Mouse (Mus musculus) MEL (cell line): ENCODE results near the gene Serinc2. TPM values are rescaled to one million over a fixed set of nuclear protein-coding genes. Genes with fewer than 3 reads are reported as not detected.

ENCODE experiments used
- DNase-seq: peaks from one replicate; pipeline ENCODE4 v3.0.0; 2011; ENCODE audit warnings: low read depth, low spot score
- H3K27ac ChIP-seq: 2 replicates; pipeline ENCODE4 v1.5.1; 2012; ENCODE audit warnings: low read depth, mild to moderate bottlenecking, control low read depth, low read length, moderate library complexity; ENCODE audit not compliant: control insufficient read depth
- H3K27me3 ChIP-seq, 2 experiments: fragments of 150-350 bp in 1 of 2; sonication (generic) in 1 of 2; 2 replicates each; pipeline ENCODE4 v1.6.1; 2012; ENCODE audit warnings: low read length in 2 of 2, mild to moderate bottlenecking in 2 of 2, improper control_type of control experiment in 1 of 2, moderate library complexity in 1 of 2; ENCODE audit not compliant: insufficient read depth in 2 of 2, control insufficient read depth in 1 of 2
- H3K36me3 ChIP-seq, 2 experiments: 2 replicates each; pipeline ENCODE4 v1.6.1; 2012 to 2014; ENCODE audit warnings: low read length in 2 of 2, improper control_type of control experiment in 1 of 2, inconsistent platforms in 1 of 2, mild to moderate bottlenecking in 1 of 2; ENCODE audit not compliant: insufficient read depth in 2 of 2, control insufficient read depth in 1 of 2
- H3K4me1 ChIP-seq, 2 experiments: fragments of 150-350 bp in 1 of 2; sonication (generic) in 1 of 2; 2 replicates each; pipeline ENCODE4 v1.6.1; 2012; ENCODE audit warnings: low read length in 2 of 2, improper control_type of control experiment in 1 of 2, mild to moderate bottlenecking in 1 of 2; ENCODE audit not compliant: insufficient read depth in 2 of 2, control insufficient read depth in 1 of 2
- H3K4me3 ChIP-seq, 2 experiments: fragments of 150-350 bp in 1 of 2; sonication (generic) in 1 of 2; 2 replicates each; pipeline ENCODE4 v1.5.1; 2012; ENCODE audit warnings: low read depth in 2 of 2, low read length in 2 of 2, mild to moderate bottlenecking in 2 of 2, moderate library complexity in 2 of 2, control low read depth in 1 of 2, improper control_type of control experiment in 1 of 2; ENCODE audit not compliant: control insufficient read depth in 1 of 2, insufficient read depth in 1 of 2
- H3K79me2 ChIP-seq: 2 replicates; pipeline ENCODE4 v1.6.1; 2012; ENCODE audit warnings: mild to moderate bottlenecking, low read length, moderate library complexity; ENCODE audit not compliant: control insufficient read depth, poor library complexity, insufficient read depth
- H3K9ac ChIP-seq: 2 replicates; pipeline ENCODE4 v1.6.1; 2012; ENCODE audit warnings: low read depth, mild to moderate bottlenecking, control low read depth, low read length, moderate library complexity; ENCODE audit not compliant: control insufficient read depth, poor library complexity, severe bottlenecking
- H3K9me3 ChIP-seq: fragments of 150-350 bp; sonication (generic); replicated peaks from 2 replicates; pipeline ENCODE4 v1.6.1; 2012; ENCODE audit warnings: mild to moderate bottlenecking, low read length, improper control_type of control experiment, moderate library complexity; ENCODE audit not compliant: insufficient read depth
- BHLHE40 ChIP-seq: IDR thresholded peaks from 2 replicates; pipeline ENCODE4 v1.6.1; 2012; ENCODE audit warnings: low read depth, mild to moderate bottlenecking, inconsistent platforms, low read length, improper control_type of control experiment, borderline replicate concordance
- CTCF ChIP-seq, 3 experiments: IDR thresholded peaks in 2 of 3; conservative IDR thresholded peaks in 1 of 3; 2 replicates each; pipeline ENCODE4 v1.5.1; 2011 to 2012; ENCODE audit warnings: low read length in 3 of 3, low read depth in 2 of 3, mild to moderate bottlenecking in 2 of 3, improper control_type of control experiment in 1 of 3, inconsistent platforms in 1 of 3, mixed read lengths in 1 of 3, moderate library complexity in 1 of 3; ENCODE audit not compliant: control insufficient read depth in 1 of 3, insufficient read depth in 1 of 3, poor library complexity in 1 of 3, severe bottlenecking in 1 of 3
- ELF1 ChIP-seq: IDR thresholded peaks from 2 replicates; pipeline ENCODE4 v1.6.1; 2014; ENCODE audit warnings: low read depth, mild to moderate bottlenecking, inconsistent platforms, low read length, improper control_type of control experiment, moderate library complexity
- ETS1 ChIP-seq: IDR thresholded peaks from 2 replicates; pipeline ENCODE4 v1.6.1; 2012; ENCODE audit warnings: low read depth, mild to moderate bottlenecking, inconsistent platforms, low read length, improper control_type of control experiment, moderate library complexity
- GATA1 ChIP-seq: IDR thresholded peaks from 2 replicates; pipeline ENCODE4 v1.6.1; 2011; ENCODE audit warnings: low read depth, low read length, improper control_type of control experiment
- MAX ChIP-seq: IDR thresholded peaks from 2 replicates; pipeline ENCODE4 v1.6.1; 2011; ENCODE audit warnings: low read length, improper control_type of control experiment
- MAZ ChIP-seq: IDR thresholded peaks from 2 replicates; pipeline ENCODE4 v1.6.1; 2012; ENCODE audit warnings: low read depth, mild to moderate bottlenecking, inconsistent platforms, low read length, improper control_type of control experiment
- MXI1 ChIP-seq: IDR thresholded peaks from 2 replicates; pipeline ENCODE4 v1.6.1; 2011; ENCODE audit warnings: mild to moderate bottlenecking, low read depth, low read length, improper control_type of control experiment
- NELFE ChIP-seq: IDR thresholded peaks from 2 replicates; pipeline ENCODE4 v1.6.1; 2011; ENCODE audit warnings: low read depth, low read length, improper control_type of control experiment
- POLR2A ChIP-seq, 2 experiments: IDR thresholded peaks; 2 replicates each; pipeline ENCODE4 v1.6.1; 2011 to 2012; ENCODE audit warnings: low read length in 2 of 2, mild to moderate bottlenecking in 2 of 2, control low read depth in 1 of 2, improper control_type of control experiment in 1 of 2, low read depth in 1 of 2, moderate library complexity in 1 of 2; ENCODE audit not compliant: control insufficient read depth in 1 of 2, insufficient read depth in 1 of 2, poor library complexity in 1 of 2
- POLR2AphosphoS5 ChIP-seq: IDR thresholded peaks from 2 replicates; pipeline ENCODE4 v1.6.1; 2012; ENCODE audit warnings: low read depth, borderline replicate concordance, mild to moderate bottlenecking, inconsistent platforms, low read length, moderate library complexity, mixed read lengths
- RCOR1 ChIP-seq: IDR thresholded peaks from 2 replicates; pipeline ENCODE4 v1.6.1; 2012; ENCODE audit warnings: low read depth, mild to moderate bottlenecking, inconsistent platforms, low read length, improper control_type of control experiment
- SMC3 ChIP-seq: IDR thresholded peaks from 2 replicates; pipeline ENCODE4 v1.6.1; 2011; ENCODE audit warnings: low read depth, low read length, improper control_type of control experiment
- TBP ChIP-seq: IDR thresholded peaks from 2 replicates; pipeline ENCODE4 v1.8.0; 2011; ENCODE audit warnings: low read depth, low read length, improper control_type of control experiment
- TCF12 ChIP-seq: IDR thresholded peaks from 2 replicates; pipeline ENCODE4 v1.6.1; 2014; ENCODE audit warnings: low read depth, mild to moderate bottlenecking, inconsistent platforms, low read length, improper control_type of control experiment, moderate library complexity
- USF2 ChIP-seq, 2 experiments: IDR thresholded peaks; 2 replicates each; pipeline ENCODE4 v1.6.1; 2011 to 2012; ENCODE audit warnings: improper control_type of control experiment in 2 of 2, low read length in 2 of 2, borderline replicate concordance in 1 of 2, inconsistent platforms in 1 of 2, low read depth in 1 of 2, mild to moderate bottlenecking in 1 of 2; ENCODE audit not compliant: insufficient read depth in 1 of 2
- ZC3H11A ChIP-seq: IDR thresholded peaks from 2 replicates; pipeline ENCODE4 v1.6.1; 2012; ENCODE audit warnings: low read depth, mild to moderate bottlenecking, inconsistent platforms, low read length, improper control_type of control experiment
- polyA plus RNA-seq, 2 experiments: library from polyadenylated mRNA; stranded (reverse) in 1 of 2; unstranded in 1 of 2; fragments of >175 nt in 1 of 2; fragments of >200 nt in 1 of 2; gene quantifications; 2 replicates each; pipeline versions ENCODE4 v1.2.1 to v1.2.4; 2012; ENCODE audit warnings: low replicate concordance in 2 of 2, low read depth in 1 of 2; ENCODE audit not compliant: insufficient read length in 2 of 2, insufficient read depth in 1 of 2, missing spikeins in 1 of 2
- total RNA-seq: library from RNA; depleted of rRNA; stranded (reverse); fragments of 300-350 nt; gene quantifications from 2 replicates; pipeline ENCODE4 v1.2.3, GENCODE M21; 2012

Serinc2 gene
- total and polyA plus RNA-seq, 3 experiments = 0.21 TPM; not detected in 2

- TF ChIP-seq USF2 (IDR thresholded peaks at IDR 0.05; ENCODE audit: borderline replicate concordance in 1 of 2, insufficient read depth in 1 of 2, low read depth in 1 of 2, low read length in 2 of 2) (no peak), TBP (peak; percentile 61), BHLHE40 (no peak; the same call in 1 of the 2 replicates), MAX (no peak)
Measured at GRCm38 (mm10) chr4:130296243-130296965, 17.4 kb upstream of the Serinc2 start (continued).

DNA sequence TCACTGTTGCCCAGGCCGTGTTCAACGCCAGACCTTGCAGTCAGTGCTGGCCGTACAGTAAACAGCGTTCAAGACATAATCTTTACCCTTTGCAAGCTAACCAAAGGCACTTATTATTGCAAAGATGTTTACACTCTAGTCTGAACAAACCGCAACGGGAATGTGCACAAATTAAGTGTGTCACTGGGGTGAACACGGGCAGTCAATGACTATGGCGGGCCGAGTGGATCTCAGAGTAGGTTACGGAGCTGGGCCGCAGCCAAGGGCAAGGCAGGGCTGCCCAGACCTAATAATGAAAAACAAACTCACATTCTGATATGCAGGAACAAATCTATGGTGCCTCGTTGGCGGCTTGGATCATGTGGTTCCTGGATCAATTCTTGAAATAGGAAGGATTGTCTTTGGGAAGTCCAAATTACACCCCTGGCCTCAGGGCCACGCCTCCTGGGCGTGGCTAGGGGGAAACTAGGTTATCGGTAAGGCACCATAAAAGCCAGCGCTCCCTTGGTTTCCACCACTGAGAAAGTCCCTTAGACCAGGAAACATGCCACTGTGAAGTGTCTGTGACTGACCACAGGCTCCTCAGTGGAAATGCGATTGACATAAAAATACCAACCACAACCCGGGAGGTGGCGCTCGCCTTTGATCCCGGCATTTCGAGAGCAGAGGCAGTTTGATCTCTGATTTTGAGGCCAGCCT, 16.2 kb upstream of the Serinc2 start:
- DNase-seq = peak; percentile 75
- Histone ChIP-seq H3K9ac (peak overlapping the region; percentile 53), H3K27ac (peak overlapping the region; percentile 84), H3K27me3 (no peaks in the 10 kb centered on the region), H3K9me3 (no peaks in the 10 kb centered on the region), H3K36me3 (peaks cover 0 to 5% of the 10 kb centered on the region in 2 experiments; a peak in 2 of 4 replicates), H3K4me3 (peak overlapping the region; percentile 38 to 54; a peak in 3 of 4 replicates), H3K4me1 (peaks cover 13 to 14% of the 10 kb centered on the region in 2 experiments), H3K79me2 (no peaks in the 10 kb centered on the region)
- TF ChIP-seq POLR2AphosphoS5 = no peak
- TF ChIP-seq CTCF (IDR thresholded peaks at IDR 0.05 in 2 of 3, conservative IDR thresholded peaks at IDR 0.05 in 1 of 3; ENCODE audit: control insufficient read depth in 1 of 3, insufficient read depth in 1 of 3, low read depth in 2 of 3, low read length in 3 of 3, poor library complexity in 1 of 3, severe bottlenecking in 1 of 3) = peak; percentile 44 to 55 (median 53)
- TF ChIP-seq ZC3H11A = no peak
- peak; percentile 12; the same call in 1 of the 2 replicates for TF ChIP-seq RCOR1
- peak; percentile 40; the same call in 1 of the 2 replicates for TF ChIP-seq MXI1
- 0 out of 2 replicates have a peak, but pooled peaks have one; percentile 7 for TF ChIP-seq ELF1
- peak in 1 of 2 experiments; percentile 67; a peak in 2 of 4 replicates for TF ChIP-seq POLR2A (IDR thresholded peaks at IDR 0.05; ENCODE audit: control insufficient read depth in 1 of 2, insufficient read depth in 1 of 2, low read depth in 1 of 2, low read length in 2 of 2, poor library complexity in 1 of 2)
- TF ChIP-seq ETS1 = no peak
- 0 out of 2 replicates have a peak, but pooled peaks have one; percentile 17 for TF ChIP-seq TCF12
- TF ChIP-seq NELFE = peak; percentile 67; the same call in 1 of the 2 replicates
- 0 out of 2 replicates have a peak, but pooled peaks have one; percentile 3 for TF ChIP-seq MAZ
- peak; percentile 9; the same call in 1 of the 2 replicates for TF ChIP-seq GATA1
- TF ChIP-seq MAX = no peak
- peak; percentile 82 for TF ChIP-seq TBP
- TF ChIP-seq SMC3 = peak; percentile 30; the same call in 1 of the 2 replicates
